Mouse (Mus musculus) cerebellum, adult 11 months (tissue): ENCODE measurements at regions not wholly inside any gene's neighbourhood (a gene's known extent, or its start where the extent isn't known, plus 50 kb on each side); places are given as distances from the start of the nearest gene placed in this dataset.
"Not testable (repeated sequence)": the region's sequence is repeated elsewhere in the genome, so short reads cannot be mapped to it uniquely, and the experiment has no call there.

Experiments
- DNase-seq: peaks from one replicate; pipeline ENCODE4 v3.0.0; 2022

GRCm38 (mm10) chr13:104549016-104549415 is 243.3 kb upstream of the Srek1ip1 start:
- DNase-seq: no peak

- DNase-seq: no peak
Observed at GRCm38 (mm10) chr13:104553329-104553728, 239.0 kb upstream of the Srek1ip1 start.

GRCm38 (mm10) chr13:104556609-104557008 is 235.7 kb upstream of the Srek1ip1 start:
- not testable (repeated sequence) for DNase-seq

- DNase-seq: peak; percentile 18
Observed at GRCm38 (mm10) chr13:104559876-104560275, 232.4 kb upstream of the Srek1ip1 start.

GRCm38 (mm10) chr13:104560500-104561114 is 231.7 kb upstream of the Srek1ip1 start:
- no peak for DNase-seq

GRCm38 (mm10) chr13:104562536-104562935 is 229.7 kb upstream of the Srek1ip1 start:
- no peak for DNase-seq

- DNase-seq: no peak
Observed at GRCm38 (mm10) chr13:104563019-104563418, 229.3 kb upstream of the Srek1ip1 start.

GRCm38 (mm10) chr13:104563889-104564288 is 228.4 kb upstream of the Srek1ip1 start:
- no peak for DNase-seq

GRCm38 (mm10) chr13:104569765-104570164 is 222.5 kb upstream of the Srek1ip1 start:
- no peak for DNase-seq

- DNase-seq: no peak
Observed at GRCm38 (mm10) chr13:104572236-104572635, 220.0 kb upstream of the Srek1ip1 start.

- no peak for DNase-seq
Observed at GRCm38 (mm10) chr13:104574396-104574795, 217.9 kb upstream of the Srek1ip1 start.

- DNase-seq: no peak
Observed at GRCm38 (mm10) chr13:104576188-104576789, 216.0 kb upstream of the Srek1ip1 start.

- no peak for DNase-seq
Observed at GRCm38 (mm10) chr13:104577856-104578255, 214.4 kb upstream of the Srek1ip1 start.

GRCm38 (mm10) chr13:104580686-104581350 is 211.5 kb upstream of the Srek1ip1 start:
- DNase-seq: no peak
